Mouse (Mus musculus): ENCODE data around the gene Nlk. TPM values are rescaled to one million over a fixed set of nuclear protein-coding genes. Genes with fewer than 3 reads are reported as not detected.

The Nlk gene
- polyA plus RNA-seq, 1 experiment, result 5.0 TPM

- Histone ChIP-seq H3K79me2 (ENCODE audit: control insufficient read depth, insufficient read depth) (no peaks in the 10 kb centered on the region), H3K27me3 (ENCODE audit: control insufficient read depth, insufficient read depth, insufficient read length) (peaks cover 13% of the 10 kb centered on the region), H3K4me3 (no peak overlapping the region), H3K4me2 (ENCODE audit: low read depth) (no peak overlapping the region), H3K36me3 (ENCODE audit: control insufficient read depth, insufficient read depth) (no peaks in the 10 kb centered on the region), H3ac (ENCODE audit: control insufficient read depth, insufficient read length) (no peak overlapping the region)
- TF ChIP-seq MAX (IDR thresholded peaks at IDR 0.05; ENCODE audit: low read depth) (peak; percentile 24), REST (IDR thresholded peaks at IDR 0.05; ENCODE audit: insufficient read depth, insufficient read length) (peak; percentile 85), POLR2A (IDR thresholded peaks at IDR 0.05; ENCODE audit: insufficient read length, low read depth) (no peak)
These were observed 33.7 kb upstream of the Nlk start for GRCm38 (mm10) chr11:78730902-78731301.

GRCm38 (mm10) chr11:78728041-78728440, 30.9 kb upstream of the Nlk start:
- TF ChIP-seq E2F4 (IDR thresholded peaks at IDR 0.05; ENCODE audit: insufficient read depth) (no peak), REST (IDR thresholded peaks at IDR 0.05; ENCODE audit: insufficient read depth, insufficient read length) (no peak), MAX (IDR thresholded peaks at IDR 0.05; ENCODE audit: low read depth) (no peak), POLR2A (IDR thresholded peaks at IDR 0.05; ENCODE audit: insufficient read length, low read depth) (no peak), CEBPB (IDR thresholded peaks at IDR 0.05; ENCODE audit: insufficient read depth, poor library complexity, severe bottlenecking) (no peak)
- no peak overlapping the region for H3K4me3 ChIP-seq
- H3K36me3 ChIP-seq (ENCODE audit: control insufficient read depth, insufficient read depth), result no peaks in the 10 kb centered on the region

GRCm38 (mm10) chr11:78726366-78726765, 29.2 kb upstream of the Nlk start:
- Histone ChIP-seq H3K27me3 (ENCODE audit: control insufficient read depth, insufficient read depth, insufficient read length) (peaks cover 18% of the 10 kb centered on the region), H3K79me2 (ENCODE audit: control insufficient read depth, insufficient read depth) (no peaks in the 10 kb centered on the region), H3K4me2 (ENCODE audit: low read depth) (no peak overlapping the region), H3K36me3 (ENCODE audit: control insufficient read depth, insufficient read depth) (no peaks in the 10 kb centered on the region), H3K4me3 (no peak overlapping the region), H3ac (ENCODE audit: control insufficient read depth, insufficient read length) (no peak overlapping the region)
- TF ChIP-seq POLR2A (IDR thresholded peaks at IDR 0.05; ENCODE audit: insufficient read length, low read depth), result no peak

More at GRCm38 (mm10) chr11:78728041-78728440, 30.9 kb upstream of the Nlk start:
- Histone ChIP-seq H3K79me2 (ENCODE audit: control insufficient read depth, insufficient read depth) (no peaks in the 10 kb centered on the region), H3K27me3 (ENCODE audit: control insufficient read depth, insufficient read depth, insufficient read length) (peaks cover 15% of the 10 kb centered on the region), H3ac (ENCODE audit: control insufficient read depth, insufficient read length) (no peak overlapping the region), H3K4me2 (ENCODE audit: low read depth) (no peak overlapping the region)

- Histone ChIP-seq H3ac (ENCODE audit: control insufficient read depth, insufficient read length) (no peak overlapping the region), H3K79me2 (ENCODE audit: control insufficient read depth, insufficient read depth) (no peaks in the 10 kb centered on the region), H3K27me3 (ENCODE audit: control insufficient read depth, insufficient read depth, insufficient read length) (peaks cover 27% of the 10 kb centered on the region), H3K4me2 (ENCODE audit: low read depth) (no peak overlapping the region), H3K36me3 (ENCODE audit: control insufficient read depth, insufficient read depth) (no peaks in the 10 kb centered on the region), H3K4me3 (no peak overlapping the region)
- TF ChIP-seq REST (IDR thresholded peaks at IDR 0.05; ENCODE audit: insufficient read depth, insufficient read length) (no peak), E2F4 (IDR thresholded peaks at IDR 0.05; ENCODE audit: insufficient read depth) (no peak), MYOD1 (IDR thresholded peaks at IDR 0.05; ENCODE audit: control insufficient read depth in 1 of 3, insufficient read length in 2 of 3, low read depth in 2 of 3) (no peak), CEBPB (IDR thresholded peaks at IDR 0.05; ENCODE audit: insufficient read depth, poor library complexity, severe bottlenecking) (no peak), MAX (IDR thresholded peaks at IDR 0.05; ENCODE audit: low read depth) (no peak), POLR2A (IDR thresholded peaks at IDR 0.05; ENCODE audit: insufficient read length, low read depth) (no peak), POLR2AphosphoS2 (IDR thresholded peaks at IDR 0.05; ENCODE audit: insufficient read length, low read depth) (no peak), MYOG (IDR thresholded peaks at IDR 0.05; ENCODE audit: control insufficient read depth in 1 of 3, insufficient read depth in 1 of 3, insufficient read length in 2 of 3, low read depth in 2 of 3) (no peak), SRF (IDR thresholded peaks at IDR 0.05; ENCODE audit: control insufficient read depth, insufficient read length, low read depth) (no peak), USF1 (IDR thresholded peaks at IDR 0.05; ENCODE audit: low read depth) (no peak), TCF12 (IDR thresholded peaks at IDR 0.05; ENCODE audit: insufficient read depth, poor library complexity, severe bottlenecking) (no peak)
These were observed 27.6 kb upstream of the Nlk start for GRCm38 (mm10) chr11:78724792-78725191.

- no peak overlapping the region for H3ac ChIP-seq (ENCODE audit: control insufficient read depth, insufficient read length)
- peaks cover 21% of the 10 kb centered on the region for H3K27me3 ChIP-seq (ENCODE audit: control insufficient read depth, insufficient read depth, insufficient read length)
- H3K79me2 ChIP-seq (ENCODE audit: control insufficient read depth, insufficient read depth), result no peaks in the 10 kb centered on the region
- H3K36me3 ChIP-seq (ENCODE audit: control insufficient read depth, insufficient read depth), result no peaks in the 10 kb centered on the region
- H3K4me2 ChIP-seq (ENCODE audit: low read depth), result no peak overlapping the region
- no peak for TF ChIP-seq MYOD1 (IDR thresholded peaks at IDR 0.05; ENCODE audit: control insufficient read depth in 1 of 3, insufficient read length in 2 of 3, low read depth in 2 of 3)
- TF ChIP-seq POLR2A (IDR thresholded peaks at IDR 0.05; ENCODE audit: insufficient read length, low read depth), result no peak
- no peak for TF ChIP-seq CEBPB (IDR thresholded peaks at IDR 0.05; ENCODE audit: insufficient read depth, poor library complexity, severe bottlenecking)
- no peak for TF ChIP-seq E2F4 (IDR thresholded peaks at IDR 0.05; ENCODE audit: insufficient read depth)
- no peak for TF ChIP-seq USF1 (IDR thresholded peaks at IDR 0.05; ENCODE audit: low read depth)
- no peak for TF ChIP-seq POLR2AphosphoS2 (IDR thresholded peaks at IDR 0.05; ENCODE audit: insufficient read length, low read depth)
- TF ChIP-seq MYOG (IDR thresholded peaks at IDR 0.05; ENCODE audit: control insufficient read depth in 1 of 3, insufficient read depth in 1 of 3, insufficient read length in 2 of 3, low read depth in 2 of 3), result no peak
- TF ChIP-seq TCF3 (IDR thresholded peaks at IDR 0.05; ENCODE audit: insufficient read length, low read depth), result no peak
- no peak for TF ChIP-seq MAX (IDR thresholded peaks at IDR 0.05; ENCODE audit: low read depth)
- no peak for TF ChIP-seq TCF12 (IDR thresholded peaks at IDR 0.05; ENCODE audit: insufficient read depth, poor library complexity, severe bottlenecking)
- no peak for TF ChIP-seq SRF (IDR thresholded peaks at IDR 0.05; ENCODE audit: control insufficient read depth, insufficient read length, low read depth)
- TF ChIP-seq REST (IDR thresholded peaks at IDR 0.05; ENCODE audit: insufficient read depth, insufficient read length), result no peak
- no peak overlapping the region for H3K4me3 ChIP-seq
These were observed 24.2 kb upstream of the Nlk start for GRCm38 (mm10) chr11:78721419-78721818.
